Mouse (Mus musculus): ENCODE measurements at regions not wholly inside any gene's neighbourhood (a gene's known extent, or its start where the extent isn't known, plus 50 kb on each side); places are given as distances from the start of the nearest gene placed in this dataset.

- H3K4me3 ChIP-seq: no peak overlapping the region
- no peaks in the 10 kb centered on the region for H3K4me1 ChIP-seq
- no peak for ATAC-seq (ENCODE audit: insufficient number of reproducible peaks, insufficient read depth, low FRiP score, low TSS enrichment)
- H3K9me3 ChIP-seq: no peaks in the 10 kb centered on the region
- H3K27ac ChIP-seq: no peak overlapping the region
- no peak overlapping the region for H3K4me2 ChIP-seq (replicated peaks)
- H3K9ac ChIP-seq: no peak overlapping the region
- no peaks in the 10 kb centered on the region for H3K27me3 ChIP-seq
- 82% methylated on average over 2 of the region's 2 CpGs for WGBS
- no peaks in the 10 kb centered on the region for H3K36me3 ChIP-seq
Observed at GRCm38 (mm10) chr17:75705357-75705756, 153.6 kb upstream of the Fam98a start.

GRCm38 (mm10) chr17:75703865-75704264, 152.1 kb upstream of the Fam98a start:
- Histone ChIP-seq H3K36me3 (no peaks in the 10 kb centered on the region), H3K4me2 (replicated peaks) (no peak overlapping the region), H3K27me3 (no peaks in the 10 kb centered on the region), H3K9me3 (no peaks in the 10 kb centered on the region), H3K9ac (no peak overlapping the region), H3K4me3 (no peak overlapping the region), H3K27ac (no peak overlapping the region), H3K4me1 (no peaks in the 10 kb centered on the region)
- no peak for ATAC-seq (ENCODE audit: insufficient number of reproducible peaks, insufficient read depth, low FRiP score, low TSS enrichment)
- WGBS: 72% methylated on average over 8 of the region's 8 CpGs

GRCm38 (mm10) chr17:75696729-75697103, 145.0 kb upstream of the Fam98a start:
- 81% methylated on average over 3 of the region's 3 CpGs for WGBS
- H3K4me2 ChIP-seq (replicated peaks): no peak overlapping the region

GRCm38 (mm10) chr17:75696103-75696728, 144.5 kb upstream of the Fam98a start:
- Histone ChIP-seq H3K36me3 (no peaks in the 10 kb centered on the region), H3K27ac (no peak overlapping the region), H3K4me2 (replicated peaks) (no peak overlapping the region), H3K9ac (no peak overlapping the region), H3K4me3 (no peak overlapping the region), H3K4me1 (no peaks in the 10 kb centered on the region), H3K9me3 (no peaks in the 10 kb centered on the region), H3K27me3 (no peaks in the 10 kb centered on the region)
- no peak for ATAC-seq (ENCODE audit: insufficient number of reproducible peaks, insufficient read depth, low FRiP score, low TSS enrichment)
- WGBS: 71% methylated on average over 5 of the region's 5 CpGs

More at GRCm38 (mm10) chr17:75696729-75697103, 145.0 kb upstream of the Fam98a start:
- no peaks in the 10 kb centered on the region for H3K4me1 ChIP-seq
- ATAC-seq (ENCODE audit: insufficient number of reproducible peaks, insufficient read depth, low FRiP score, low TSS enrichment): no peak
- no peaks in the 10 kb centered on the region for H3K36me3 ChIP-seq
- H3K27ac ChIP-seq: no peak overlapping the region
- H3K27me3 ChIP-seq: no peaks in the 10 kb centered on the region
- H3K9ac ChIP-seq: no peak overlapping the region
- H3K9me3 ChIP-seq: no peaks in the 10 kb centered on the region
- H3K4me3 ChIP-seq: no peak overlapping the region

- Histone ChIP-seq H3K4me3 (no peak overlapping the region), H3K9ac (no peak overlapping the region), H3K36me3 (no peaks in the 10 kb centered on the region), H3K27me3 (no peaks in the 10 kb centered on the region), H3K9me3 (no peaks in the 10 kb centered on the region), H3K4me1 (no peaks in the 10 kb centered on the region), H3K27ac (no peak overlapping the region), H3K4me2 (replicated peaks) (no peak overlapping the region)
- no peak for ATAC-seq (ENCODE audit: insufficient number of reproducible peaks, insufficient read depth, low FRiP score, low TSS enrichment)
Observed at GRCm38 (mm10) chr17:75685927-75686326, 134.2 kb upstream of the Fam98a start.

- Histone ChIP-seq H3K4me2 (replicated peaks) (no peak overlapping the region), H3K4me1 (no peaks in the 10 kb centered on the region), H3K27me3 (no peaks in the 10 kb centered on the region), H3K9ac (no peak overlapping the region), H3K4me3 (no peak overlapping the region), H3K9me3 (no peaks in the 10 kb centered on the region), H3K27ac (no peak overlapping the region), H3K36me3 (no peaks in the 10 kb centered on the region)
- ATAC-seq (ENCODE audit: insufficient number of reproducible peaks, insufficient read depth, low FRiP score, low TSS enrichment): no peak
- 82% methylated on average over 11 of the region's 11 CpGs for WGBS
Observed at GRCm38 (mm10) chr17:75646982-75647381, 95.2 kb upstream of the Fam98a start.

GRCm38 (mm10) chr17:75644698-75645097, 93.0 kb upstream of the Fam98a start:
- WGBS: 79% methylated on average over 5 of the region's 5 CpGs
- Histone ChIP-seq H3K27me3 (no peaks in the 10 kb centered on the region), H3K36me3 (no peaks in the 10 kb centered on the region), H3K4me2 (replicated peaks) (no peak overlapping the region), H3K27ac (no peak overlapping the region), H3K9ac (no peak overlapping the region), H3K4me3 (no peak overlapping the region), H3K9me3 (no peaks in the 10 kb centered on the region), H3K4me1 (no peaks in the 10 kb centered on the region)
- no peak for ATAC-seq (ENCODE audit: insufficient number of reproducible peaks, insufficient read depth, low FRiP score, low TSS enrichment)

GRCm38 (mm10) chr17:75642311-75642710, 90.6 kb upstream of the Fam98a start:
- no peak overlapping the region for H3K4me2 ChIP-seq (replicated peaks)
- no peak for ATAC-seq (ENCODE audit: insufficient number of reproducible peaks, insufficient read depth, low FRiP score, low TSS enrichment)
- no peaks in the 10 kb centered on the region for H3K9me3 ChIP-seq
- H3K27me3 ChIP-seq: no peaks in the 10 kb centered on the region
- H3K4me3 ChIP-seq: no peak overlapping the region
- 74% methylated on average over 3 of the region's 3 CpGs for WGBS
- no peaks in the 10 kb centered on the region for H3K4me1 ChIP-seq
- H3K9ac ChIP-seq: no peak overlapping the region
- no peaks in the 10 kb centered on the region for H3K36me3 ChIP-seq
- no peak overlapping the region for H3K27ac ChIP-seq

- no peak overlapping the region for H3K4me3 ChIP-seq
- 64% methylated on average over 6 of the region's 6 CpGs for WGBS
- no peaks in the 10 kb centered on the region for H3K9me3 ChIP-seq
- no peak; the same call in 1 of the 2 replicates for ATAC-seq (ENCODE audit: insufficient number of reproducible peaks, insufficient read depth, low FRiP score, low TSS enrichment)
- no peak overlapping the region for H3K4me2 ChIP-seq (replicated peaks)
- H3K27ac ChIP-seq: no peak overlapping the region
- no peaks in the 10 kb centered on the region for H3K27me3 ChIP-seq
- no peak overlapping the region for H3K9ac ChIP-seq
- H3K36me3 ChIP-seq: no peaks in the 10 kb centered on the region
- H3K4me1 ChIP-seq: no peaks in the 10 kb centered on the region
Observed at GRCm38 (mm10) chr17:75641010-75641498, 89.3 kb upstream of the Fam98a start.

GRCm38 (mm10) chr17:75640575-75640974, 88.8 kb upstream of the Fam98a start:
- Histone ChIP-seq H3K27me3 (no peaks in the 10 kb centered on the region), H3K4me2 (replicated peaks) (no peak overlapping the region), H3K9ac (no peak overlapping the region), H3K36me3 (no peaks in the 10 kb centered on the region), H3K4me3 (no peak overlapping the region), H3K27ac (no peak overlapping the region), H3K9me3 (no peaks in the 10 kb centered on the region), H3K4me1 (no peaks in the 10 kb centered on the region)
- no peak for ATAC-seq (ENCODE audit: insufficient number of reproducible peaks, insufficient read depth, low FRiP score, low TSS enrichment)
- WGBS: 70% methylated on average over 5 of the region's 5 CpGs

- no peaks in the 10 kb centered on the region for H3K9me3 ChIP-seq
- no peak overlapping the region for H3K4me2 ChIP-seq (replicated peaks)
- 93% methylated on average over 4 of the region's 4 CpGs for WGBS
- no peak for ATAC-seq (ENCODE audit: insufficient number of reproducible peaks, insufficient read depth, low FRiP score, low TSS enrichment)
- no peaks in the 10 kb centered on the region for H3K4me1 ChIP-seq
- no peak overlapping the region for H3K27ac ChIP-seq
- no peak overlapping the region for H3K9ac ChIP-seq
- no peak overlapping the region for H3K4me3 ChIP-seq
- H3K27me3 ChIP-seq: no peaks in the 10 kb centered on the region
- H3K36me3 ChIP-seq: no peaks in the 10 kb centered on the region
Observed at GRCm38 (mm10) chr17:75629857-75630256, 78.1 kb upstream of the Fam98a start.

GRCm38 (mm10) chr17:75619472-75619871, 67.7 kb upstream of the Fam98a start:
- no peak overlapping the region for H3K4me2 ChIP-seq (replicated peaks)
- H3K27me3 ChIP-seq: no peaks in the 10 kb centered on the region
- no peak overlapping the region for H3K9ac ChIP-seq
- ATAC-seq (ENCODE audit: insufficient number of reproducible peaks, insufficient read depth, low FRiP score, low TSS enrichment): no peak
- no peaks in the 10 kb centered on the region for H3K4me1 ChIP-seq
- no peaks in the 10 kb centered on the region for H3K9me3 ChIP-seq
- WGBS: 58% methylated on average over 3 of the region's 3 CpGs
- H3K27ac ChIP-seq: no peak overlapping the region
- H3K36me3 ChIP-seq: no peaks in the 10 kb centered on the region
- H3K4me3 ChIP-seq: no peak overlapping the region

- Histone ChIP-seq H3K27me3 (no peaks in the 10 kb centered on the region), H3K27ac (no peak overlapping the region), H3K36me3 (no peaks in the 10 kb centered on the region), H3K9ac (no peak overlapping the region), H3K9me3 (no peaks in the 10 kb centered on the region), H3K4me1 (no peaks in the 10 kb centered on the region), H3K4me2 (replicated peaks) (no peak overlapping the region), H3K4me3 (no peak overlapping the region)
- no peak for ATAC-seq (ENCODE audit: insufficient number of reproducible peaks, insufficient read depth, low FRiP score, low TSS enrichment)
- WGBS: 90% methylated on average over 3 of the region's 3 CpGs
Observed at GRCm38 (mm10) chr17:75618514-75618913, 66.8 kb upstream of the Fam98a start.

All from embryonic facial prominence, embryonic 12.5 days (tissue).